Mouse (Mus musculus) cortical plate, adult 2 months (tissue): Measurements from ENCODE around the gene AL731706.2.

ENCODE experiments used
- CTCF ChIP-seq: fragments of 200-500 bp; IDR thresholded peaks from 2 replicates; pipeline ENCODE4 v1.5.1; 2011; ENCODE audit warnings: mild to moderate bottlenecking, control low read depth, low read length; ENCODE audit not compliant: insufficient read depth; ENCODE audit errors: extremely low read depth
- POLR2A ChIP-seq: fragments of 200-500 bp; IDR thresholded peaks from 2 replicates; pipeline ENCODE4 v1.6.1; 2011; ENCODE audit warnings: mild to moderate bottlenecking, low read length, control low read depth; ENCODE audit not compliant: insufficient read depth; ENCODE audit errors: extremely low read depth

- TF ChIP-seq CTCF (no peak), POLR2A (peak; percentile 87)
These were observed 6.5 kb upstream of the AL731706.2 start for GRCm38 (mm10) chr2:136891951-136892371.
